Mouse (Mus musculus) retina, postnatal 7 days (tissue): ENCODE data around the gene Actn2.

ENCODE experiments used
- DNase-seq: peaks from one replicate; pipeline ENCODE4 v3.0.0-alpha.2; 2012; ENCODE audit warnings: low read depth, low spot score

Actn2 gene

DNA sequence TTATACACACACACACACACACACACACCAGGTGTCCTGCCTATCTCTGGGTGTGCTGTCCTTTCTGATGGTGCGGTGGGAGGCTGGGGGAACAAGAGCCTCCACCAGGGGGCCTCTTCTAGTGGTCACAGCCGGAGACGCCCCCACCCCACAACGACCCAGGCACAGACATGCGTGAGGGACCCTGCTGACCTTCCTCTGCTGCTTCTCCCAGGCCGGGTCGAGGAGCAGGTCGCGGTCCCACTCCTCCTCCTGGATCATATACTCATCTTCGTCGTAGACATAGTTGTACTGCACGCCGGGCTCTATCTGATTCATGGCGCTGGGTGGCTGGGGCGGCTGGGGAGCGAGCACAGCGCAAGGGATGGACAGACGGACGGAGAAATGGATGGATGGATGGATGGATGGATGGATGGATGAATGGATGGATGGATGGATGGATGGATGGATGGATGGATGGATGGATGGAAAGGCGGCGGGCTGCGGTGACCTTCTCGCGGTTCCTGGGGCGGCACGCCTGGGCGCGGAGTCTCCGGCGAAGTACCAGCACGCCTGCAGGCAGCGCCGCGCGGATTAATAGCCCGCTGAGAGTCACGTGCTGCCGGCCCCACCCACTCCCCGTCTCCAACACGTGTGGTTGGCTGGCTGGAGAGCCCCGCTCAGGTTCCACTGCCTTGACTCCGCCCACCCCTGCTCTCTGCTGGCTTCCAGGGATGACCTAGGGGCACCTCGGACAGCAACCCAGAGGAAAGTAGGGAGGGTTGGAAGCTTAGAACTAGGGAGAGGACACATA is at the start of gene Actn2:
Actn2 (minus strand) TSS at position 578 of the 793 bp plus-strand sequence.
- peak; percentile 41 for DNase-seq

DNA sequence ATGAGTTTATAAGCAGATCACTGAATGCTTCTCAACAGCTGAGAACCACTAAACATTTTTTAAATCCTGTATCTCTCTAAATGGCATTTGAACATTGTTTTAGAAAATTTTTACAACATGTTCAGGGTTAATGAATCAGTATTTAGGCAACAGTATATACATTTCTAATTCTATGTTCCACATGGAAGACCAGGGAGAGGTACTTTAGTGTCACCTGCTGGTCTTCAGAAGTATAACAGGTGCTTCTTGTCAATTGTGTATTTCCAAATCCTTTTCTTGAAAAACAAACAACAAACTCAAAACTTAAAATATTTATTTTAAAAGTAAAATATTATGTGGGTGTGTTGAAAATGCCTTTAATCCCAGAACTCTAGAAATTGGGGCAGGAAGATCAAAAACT is 45.7 kb upstream of the Actn2 start:
- DNase-seq = peak; percentile 38

DNA sequence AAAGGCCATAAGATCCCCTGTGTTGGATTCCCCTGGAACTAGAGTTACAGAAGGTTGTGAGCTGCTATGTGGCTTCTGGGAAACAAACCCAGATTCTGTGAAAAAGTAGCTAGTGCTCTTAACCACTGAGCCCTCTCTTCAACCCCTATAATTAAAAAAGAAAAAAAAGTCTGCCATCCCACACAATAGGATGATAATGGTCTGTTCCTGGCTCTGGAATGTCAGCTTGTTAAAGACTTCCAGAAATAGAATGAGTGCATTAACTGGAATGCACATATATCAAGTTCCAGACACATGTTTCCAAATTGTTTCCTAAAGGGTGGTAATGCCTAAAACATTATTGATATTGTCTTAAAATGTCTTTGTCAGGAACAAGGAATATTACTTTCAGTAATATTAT is 44.2 kb upstream of the Actn2 start:
- no peak for DNase-seq

DNA sequence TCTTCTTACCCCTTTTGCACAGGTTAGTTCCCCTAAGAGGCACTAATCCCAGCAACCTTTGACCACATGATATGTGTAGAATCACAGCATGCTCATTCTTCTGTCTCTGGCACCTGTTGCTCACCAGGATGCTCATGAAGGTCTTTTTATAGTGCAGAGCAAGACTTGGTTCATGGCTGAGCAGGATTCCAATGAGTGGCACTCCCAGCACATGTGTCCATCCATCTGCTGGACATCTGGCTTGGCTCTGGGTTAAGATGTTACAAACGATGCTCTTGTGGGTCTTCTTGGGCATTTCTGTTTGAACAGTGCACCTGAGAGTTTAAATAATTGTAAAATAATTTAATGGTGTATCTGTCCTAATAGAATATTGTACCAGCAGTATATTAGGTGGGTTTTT is 36.2 kb upstream of the Actn2 start:
- DNase-seq = no peak

DNA sequence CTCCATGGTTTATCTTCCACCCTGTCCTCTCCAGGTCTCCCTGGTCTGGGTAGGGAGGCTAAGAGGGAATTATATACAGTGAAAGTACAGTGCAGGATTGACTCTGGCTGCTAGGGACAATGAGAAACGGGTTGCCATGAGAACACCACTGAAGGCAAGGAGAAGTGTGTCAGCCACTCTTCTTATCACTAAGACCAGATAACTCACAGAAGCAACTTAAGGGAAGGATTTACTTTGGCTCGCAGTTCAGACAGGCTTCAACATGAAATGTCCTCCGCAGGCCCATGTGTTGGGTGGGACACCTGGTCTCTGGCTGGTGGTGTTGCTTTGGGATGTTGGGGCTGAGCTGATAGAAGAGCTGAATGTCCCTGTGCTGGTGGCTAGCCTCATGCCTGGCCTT is 32.2 kb upstream of the Actn2 start:
- no peak for DNase-seq

DNA sequence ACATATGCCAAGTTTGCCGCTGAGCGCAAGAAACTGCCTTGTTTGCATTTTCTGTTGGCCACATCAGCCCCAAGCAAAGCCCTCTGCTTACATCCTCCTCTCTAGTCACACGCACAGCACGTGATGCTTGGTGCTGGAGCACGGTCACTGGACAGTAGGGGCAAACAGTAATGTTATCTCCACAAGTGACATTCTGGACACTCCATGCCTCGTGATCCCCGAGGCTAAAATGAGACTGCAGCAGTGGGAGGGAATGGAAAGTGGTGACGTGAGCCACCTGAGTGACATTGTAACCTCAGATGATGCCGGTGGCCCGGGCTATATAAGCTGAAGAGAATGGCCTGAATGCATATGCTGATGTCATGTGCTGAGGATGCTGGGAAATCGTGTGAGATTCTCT is 29.4 kb upstream of the Actn2 start:
- no peak for DNase-seq

DNA sequence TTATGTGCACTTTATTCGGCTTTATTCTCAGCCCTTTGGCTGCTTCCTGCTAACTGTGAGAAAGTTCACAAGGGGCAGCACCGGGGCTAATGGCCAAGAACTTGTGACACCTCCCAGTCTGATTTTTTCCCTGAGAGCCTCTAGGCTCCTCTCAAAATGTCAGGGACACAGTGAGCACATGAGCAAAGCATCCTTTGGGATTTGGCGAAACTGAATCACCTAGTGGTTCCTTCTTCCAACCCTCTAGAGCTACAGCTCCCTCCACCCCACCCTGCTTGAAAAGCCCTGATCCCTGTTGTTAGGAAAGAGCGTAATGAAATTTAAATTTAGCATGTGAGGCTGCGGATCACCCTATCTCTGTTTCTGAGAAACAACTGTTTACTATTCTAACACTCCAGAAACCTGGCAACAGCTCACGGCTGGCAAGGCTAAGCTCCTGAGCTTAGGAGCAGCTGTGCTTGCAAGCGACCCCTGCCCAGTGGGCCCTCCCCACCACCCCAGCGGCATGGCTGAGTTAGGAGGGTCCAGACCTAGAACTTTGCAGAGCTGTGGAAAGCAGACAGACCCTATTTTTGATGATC is 28.6 kb upstream of the Actn2 start:
- DNase-seq = no peak

DNA sequence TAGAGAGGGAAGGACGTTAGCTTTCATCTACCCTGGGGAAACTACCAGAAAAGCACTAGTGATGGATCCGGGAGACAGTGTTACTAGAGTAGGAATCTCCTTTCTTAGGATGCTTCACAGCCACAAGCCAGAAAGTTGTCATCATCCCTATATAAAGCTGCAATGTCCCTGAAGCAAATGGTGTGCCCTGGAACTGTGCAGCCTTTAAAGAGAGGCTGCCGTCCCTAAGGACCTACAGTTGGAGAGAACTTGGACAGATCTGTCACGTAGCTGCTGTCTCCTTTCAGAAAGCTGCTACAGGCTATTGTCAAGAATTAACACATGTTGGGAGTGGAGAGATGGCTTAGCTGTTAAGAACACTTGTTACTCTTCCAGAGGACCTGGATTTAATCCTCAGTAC is 20.9 kb upstream of the Actn2 start:
- DNase-seq = no peak

DNA sequence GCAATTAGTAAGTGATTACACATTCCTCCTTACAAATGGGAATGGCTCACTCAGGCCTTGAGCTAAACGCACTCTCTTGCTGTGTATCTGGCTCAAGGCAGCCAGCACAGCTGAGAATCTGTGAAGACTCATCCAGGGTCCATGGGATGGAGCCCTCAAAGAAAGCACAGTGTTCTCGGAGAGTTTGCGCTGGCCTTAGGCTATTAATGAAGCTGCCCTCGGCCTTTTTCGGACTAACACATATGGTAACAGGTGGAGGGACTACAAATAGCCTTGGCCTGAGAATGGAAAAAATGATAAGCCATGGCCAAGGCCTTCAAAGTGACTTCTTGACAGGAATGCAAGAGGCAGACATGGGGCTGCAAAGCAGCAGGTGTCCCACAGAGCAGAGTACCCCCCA is 17.0 kb upstream of the Actn2 start:
- no peak for DNase-seq

DNA sequence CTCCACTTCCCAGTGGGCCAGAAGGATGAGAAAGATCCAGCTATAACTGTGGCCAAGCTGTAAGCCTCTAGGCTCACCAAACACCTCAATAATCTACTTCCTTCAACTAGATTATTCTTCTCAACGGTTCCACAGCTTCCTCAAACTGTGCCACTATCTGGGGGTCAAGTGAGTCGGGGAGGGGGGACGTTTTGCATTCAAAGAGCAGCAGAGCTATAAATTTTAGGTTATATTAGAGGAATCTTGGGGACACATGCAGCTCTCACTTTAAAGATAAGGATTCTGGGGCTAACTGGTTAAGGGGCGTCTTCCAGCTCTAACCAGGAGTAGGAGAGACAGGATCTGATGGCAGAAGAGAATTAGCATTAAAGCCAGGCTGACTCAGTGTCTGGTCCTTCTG is 15.6 kb upstream of the Actn2 start:
- no peak for DNase-seq

DNA sequence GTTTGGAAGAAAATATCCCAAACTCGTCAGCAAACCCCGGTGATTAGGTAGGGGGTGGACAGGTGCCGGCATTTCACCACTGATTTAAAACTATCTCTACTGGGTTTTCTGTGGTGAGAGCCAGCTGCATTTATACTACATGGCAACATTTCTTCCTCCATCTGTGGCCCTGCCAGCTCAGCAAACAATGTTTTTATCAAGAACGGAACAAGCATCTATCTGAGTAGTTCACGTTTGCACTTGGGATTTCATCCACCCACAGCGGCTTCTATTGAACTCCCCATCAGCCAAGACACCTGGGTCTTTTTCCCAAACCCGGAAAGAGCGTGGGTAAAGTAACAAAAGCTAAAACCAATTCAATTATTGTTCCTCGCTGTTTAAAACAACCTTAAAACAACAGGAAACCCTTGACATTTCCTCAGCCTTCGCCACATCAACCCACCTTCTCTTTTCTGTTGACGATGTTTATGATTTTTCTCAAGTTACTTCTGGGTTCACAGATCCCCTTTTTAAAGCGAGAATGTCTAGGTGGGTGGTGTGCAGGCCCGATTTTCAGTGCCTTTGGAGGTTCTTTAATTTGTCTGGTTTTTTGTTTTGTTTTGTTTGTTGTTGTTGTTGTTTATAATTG is 8.8 kb upstream of the Actn2 start:
- no peak for DNase-seq

DNA sequence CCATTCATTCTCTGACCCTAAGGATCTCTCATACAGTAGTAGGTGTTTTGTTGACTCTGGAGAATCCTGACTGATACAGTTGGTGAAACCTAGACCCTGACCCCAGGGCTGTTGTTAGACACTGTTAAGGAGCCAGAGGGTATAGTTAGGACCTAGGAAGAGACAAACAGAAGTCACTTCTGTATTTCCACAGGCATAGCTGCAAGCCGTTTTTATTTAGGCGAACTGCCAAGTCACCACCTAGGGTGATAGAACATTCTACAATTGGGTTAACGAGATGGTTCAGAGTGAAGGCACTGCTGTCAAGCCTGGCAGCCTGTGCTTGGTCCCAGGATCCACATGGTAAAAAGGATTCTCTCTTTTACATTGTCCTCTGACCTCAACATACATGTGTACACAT is 6.3 kb upstream of the Actn2 start:
- no peak for DNase-seq

DNA sequence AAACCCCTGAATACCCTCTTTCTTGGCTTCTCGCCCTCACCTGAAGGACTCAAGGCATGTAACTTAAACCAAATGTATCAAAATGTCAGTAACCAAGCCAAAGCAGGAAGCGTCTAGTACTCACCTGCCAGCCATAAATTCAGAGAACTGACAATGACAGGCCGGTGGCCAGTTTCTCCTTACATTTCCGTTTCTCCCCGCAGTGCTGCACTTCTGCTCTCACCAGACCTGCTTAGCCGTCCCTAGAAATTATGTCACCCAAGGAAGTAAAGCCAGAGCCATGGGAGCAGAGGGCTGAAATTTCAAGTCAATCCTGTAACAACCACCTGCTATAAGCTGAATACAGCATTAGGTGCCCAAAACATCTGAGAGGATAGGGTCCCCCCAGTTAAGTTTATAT is 887 bp upstream of the Actn2 start:
- DNase-seq = no peak

DNA sequence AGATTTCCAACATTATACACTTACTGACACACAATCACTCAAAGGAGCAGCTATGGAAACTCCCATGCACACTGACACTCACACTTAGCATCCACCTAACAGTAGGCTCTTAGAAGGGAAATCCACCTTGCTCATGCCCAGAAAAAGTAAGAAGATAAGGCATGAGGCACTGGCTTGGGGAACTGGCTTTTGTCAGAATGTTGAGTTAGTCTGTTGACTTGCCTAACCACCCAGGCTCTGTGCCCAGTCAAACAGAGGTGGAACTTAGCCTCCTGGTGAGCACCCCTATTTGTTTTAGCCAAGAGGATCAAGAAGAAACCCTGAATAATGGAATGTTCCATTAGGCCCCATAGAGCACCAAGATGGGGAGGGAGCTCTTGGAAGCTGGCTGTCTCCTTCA is 1.1 kb downstream of the Actn2 start:
- DNase-seq = no peak

DNA sequence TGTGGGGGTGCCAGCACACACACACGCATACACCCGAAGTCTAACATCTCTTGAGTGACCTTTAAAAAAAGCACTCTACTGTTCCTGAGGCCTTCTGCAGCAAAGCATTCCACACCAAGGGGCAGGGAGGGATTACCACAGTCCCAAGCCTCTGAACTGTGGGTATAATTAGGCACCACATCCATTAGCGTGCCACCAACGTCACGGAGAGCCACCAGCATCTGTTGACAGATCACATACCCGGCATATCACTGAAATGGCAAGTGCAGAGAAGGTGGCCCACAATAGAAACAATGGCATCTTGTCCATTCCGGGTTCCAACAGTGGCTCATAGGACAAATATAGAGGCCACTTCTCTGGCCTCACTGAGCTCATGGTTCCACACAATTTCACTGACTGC is 2.8 kb downstream of the Actn2 start:
- no peak for DNase-seq

DNA sequence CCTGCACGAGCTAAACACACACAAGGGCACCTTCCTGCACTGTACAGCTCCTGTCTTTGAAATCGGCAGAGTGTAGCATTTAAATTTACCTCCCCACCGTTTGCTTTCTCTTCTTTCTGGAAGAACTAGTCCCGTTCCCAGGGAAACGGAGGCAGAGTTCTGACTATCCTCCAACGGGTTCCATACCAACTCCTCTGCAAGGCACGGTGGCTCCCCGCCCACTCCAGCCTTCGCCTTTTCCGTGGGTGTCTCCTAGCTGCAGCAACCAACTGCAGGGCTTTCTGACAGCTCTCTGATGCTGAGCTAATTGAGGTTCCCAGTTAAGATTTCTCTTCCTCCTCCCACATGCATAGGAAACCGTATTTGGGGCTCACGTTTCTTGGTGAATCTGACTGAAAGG is 6.5 kb downstream of the Actn2 start:
- no peak for DNase-seq

DNA sequence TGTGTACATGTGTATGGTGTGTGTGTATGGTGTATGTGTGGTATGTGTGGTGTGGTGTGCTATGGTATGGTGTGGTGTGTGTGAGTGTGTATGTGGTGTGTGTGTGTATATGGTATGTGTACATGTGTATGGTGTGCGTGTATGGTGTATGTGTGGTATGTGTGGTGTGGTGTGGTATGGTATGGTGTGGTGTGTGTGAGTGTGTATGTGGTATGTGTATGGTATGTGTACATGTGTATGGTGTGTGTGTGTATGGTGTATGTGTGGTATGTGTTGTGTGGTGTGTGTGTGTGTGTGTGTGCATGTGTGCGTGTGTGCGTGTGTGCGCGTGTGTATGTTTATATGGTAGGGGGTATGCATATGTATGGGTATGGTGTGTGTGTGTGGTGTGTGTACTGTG is 9.0 kb downstream of the Actn2 start:
- DNase-seq = no peak

DNA sequence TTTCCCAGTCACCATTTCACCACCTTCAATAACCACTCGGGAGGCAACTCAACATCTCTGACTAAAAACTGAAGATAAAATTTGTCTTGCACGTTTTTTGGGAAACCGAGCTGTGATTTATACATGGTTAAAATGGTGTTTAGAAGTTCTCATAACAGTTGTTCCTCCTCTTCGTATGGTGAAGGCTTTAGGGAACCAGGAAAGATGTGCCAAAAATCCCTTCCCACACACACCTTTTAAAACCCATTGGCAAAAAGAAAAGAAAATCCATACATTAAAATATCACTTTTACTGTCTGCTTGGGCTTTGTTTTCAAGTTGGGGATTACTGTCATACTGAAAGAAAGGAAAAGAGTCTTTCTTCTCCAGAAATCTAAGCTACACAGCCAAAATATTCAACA is 12.2 kb downstream of the Actn2 start:
- no peak for DNase-seq

DNA sequence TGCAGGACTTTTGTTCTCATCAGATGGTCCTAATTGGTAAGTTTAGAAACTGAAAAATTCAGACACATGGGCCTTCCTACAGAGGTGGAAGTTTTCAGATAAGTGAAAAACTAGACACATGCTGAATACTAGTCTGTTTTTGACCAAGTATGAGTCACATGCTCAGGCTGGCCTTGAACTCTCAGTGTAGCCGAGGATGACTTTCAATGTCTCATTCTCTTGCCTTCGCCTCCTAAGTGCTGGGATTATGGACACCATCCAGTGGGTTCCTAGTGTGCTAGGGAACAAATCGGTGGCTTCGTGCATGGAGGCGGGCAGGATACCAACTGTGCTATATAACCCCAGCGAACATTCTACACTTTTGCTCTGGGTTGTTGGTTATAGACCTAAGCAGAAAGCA is 13.0 kb downstream of the Actn2 start:
- no peak for DNase-seq

DNA sequence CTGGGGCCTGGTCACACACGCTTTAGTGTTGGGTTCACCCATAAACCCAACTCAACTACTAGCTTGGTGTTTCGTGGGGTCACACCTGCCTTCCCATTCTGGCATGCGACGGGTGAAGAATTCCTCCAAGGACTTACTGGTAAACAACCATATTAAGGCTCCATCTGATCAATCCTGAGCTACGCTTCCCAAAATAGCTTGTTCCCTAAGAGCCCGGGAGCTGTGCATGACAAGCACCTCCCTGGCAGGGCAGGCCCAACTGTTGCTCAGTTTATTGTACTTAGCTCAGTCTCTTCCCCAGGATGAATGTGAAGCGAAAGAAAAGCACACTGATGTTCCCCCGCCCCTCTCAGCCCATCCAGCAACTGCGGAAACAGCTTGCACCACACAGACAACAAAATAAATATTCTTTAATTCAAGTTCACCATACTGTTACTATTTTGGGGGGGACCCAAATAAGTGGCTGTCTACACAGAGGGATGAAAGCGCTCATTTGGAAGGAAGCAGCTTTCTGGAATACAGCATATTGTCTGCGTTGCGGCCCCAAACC is 17.4 kb downstream of the Actn2 start:
- DNase-seq = no peak

DNA sequence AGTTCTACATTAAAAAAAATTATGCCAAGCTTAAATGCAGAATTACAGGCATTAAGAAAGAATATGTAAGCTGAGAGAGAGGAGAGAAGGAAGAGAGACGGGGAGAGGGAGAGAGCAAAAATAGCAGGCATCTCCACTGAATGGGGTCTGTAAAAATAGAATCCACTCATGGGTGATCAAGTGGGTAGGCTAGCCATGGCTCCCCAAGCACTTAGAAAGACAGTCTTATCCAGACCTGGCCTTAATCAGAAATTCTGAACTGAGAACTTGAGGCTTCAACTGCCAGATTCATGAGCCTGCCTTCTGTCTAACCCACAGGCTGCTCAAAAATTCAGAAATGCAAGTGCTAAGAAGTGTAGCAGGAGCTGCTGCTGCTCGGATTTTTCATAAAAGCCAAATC is 20.4 kb downstream of the Actn2 start:
- no peak for DNase-seq

DNA sequence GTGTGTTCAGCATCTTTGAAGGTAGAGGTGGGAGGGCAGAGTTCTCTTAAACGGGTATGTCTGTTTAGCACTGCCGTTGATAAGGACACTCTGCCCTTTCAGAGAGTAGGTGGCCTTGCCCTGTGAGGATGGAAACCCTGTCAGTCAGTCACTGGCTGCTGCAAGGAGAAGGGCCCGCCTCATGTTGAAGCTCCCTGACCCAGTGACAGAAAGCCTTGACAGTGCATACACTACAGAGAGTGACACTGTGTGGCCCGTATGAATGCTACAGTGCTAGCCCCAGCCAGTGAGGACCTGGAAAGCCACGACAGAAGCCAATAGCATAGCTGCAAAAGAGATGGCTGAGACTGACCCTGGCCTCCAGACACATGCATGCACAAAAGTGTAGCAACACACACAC is 22.5 kb downstream of the Actn2 start:
- no peak for DNase-seq

DNA sequence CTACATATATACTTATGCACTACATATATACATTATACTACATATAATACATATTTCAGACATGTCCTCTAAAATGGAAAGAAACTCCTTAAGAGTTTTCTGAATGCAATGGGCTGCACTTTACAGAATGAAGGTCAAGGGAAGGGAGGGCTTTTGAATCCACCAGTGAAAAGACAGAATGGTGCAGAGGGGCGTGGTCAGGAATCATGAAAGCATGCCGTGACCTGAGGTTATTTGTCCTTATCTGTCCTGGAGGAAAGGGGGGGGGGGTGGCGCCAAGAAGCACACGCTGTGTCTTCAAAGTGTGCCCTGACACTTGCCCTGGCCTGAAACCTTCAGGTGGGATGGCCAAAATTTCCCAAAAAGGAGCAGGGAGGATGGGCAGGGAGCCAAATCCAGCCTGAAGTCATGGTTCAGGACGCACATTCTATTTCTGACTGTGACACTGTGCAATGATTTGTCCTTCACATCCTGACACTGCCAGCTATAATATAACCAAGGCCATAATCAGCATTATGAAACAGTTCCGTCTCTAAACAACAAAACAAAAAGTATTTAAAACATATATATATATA is 23.3 kb downstream of the Actn2 start:
- DNase-seq = no peak
